Mouse (Mus musculus) ES-E14 (cell line): Measurements from ENCODE around the gene Vmn1r9.

ENCODE experiments used
- CHD2 ChIP-seq: IDR thresholded peaks from 2 replicates; pipeline ENCODE4 v1.6.1; 2014; ENCODE audit warnings: mild to moderate bottlenecking, low read depth, low read length, inconsistent platforms
- HCFC1 ChIP-seq: IDR thresholded peaks from 2 replicates; pipeline ENCODE4 v1.6.1; 2012; ENCODE audit warnings: low read length, inconsistent platforms, borderline replicate concordance; ENCODE audit not compliant: insufficient read depth
- MAFK ChIP-seq: IDR thresholded peaks from 2 replicates; pipeline ENCODE4 v1.6.1; 2014; ENCODE audit warnings: mild to moderate bottlenecking, low read depth, low read length, inconsistent platforms; ENCODE audit not compliant: insufficient read depth
- ZC3H11A ChIP-seq: IDR thresholded peaks from 2 replicates; pipeline ENCODE4 v1.6.1; 2012; ENCODE audit warnings: low read depth, mild to moderate bottlenecking, inconsistent platforms, low read length, borderline replicate concordance
- ZNF384 ChIP-seq: IDR thresholded peaks from 2 replicates; pipeline ENCODE4 v1.6.1; 2012; ENCODE audit warnings: low read depth, low read length, inconsistent platforms

DNA sequence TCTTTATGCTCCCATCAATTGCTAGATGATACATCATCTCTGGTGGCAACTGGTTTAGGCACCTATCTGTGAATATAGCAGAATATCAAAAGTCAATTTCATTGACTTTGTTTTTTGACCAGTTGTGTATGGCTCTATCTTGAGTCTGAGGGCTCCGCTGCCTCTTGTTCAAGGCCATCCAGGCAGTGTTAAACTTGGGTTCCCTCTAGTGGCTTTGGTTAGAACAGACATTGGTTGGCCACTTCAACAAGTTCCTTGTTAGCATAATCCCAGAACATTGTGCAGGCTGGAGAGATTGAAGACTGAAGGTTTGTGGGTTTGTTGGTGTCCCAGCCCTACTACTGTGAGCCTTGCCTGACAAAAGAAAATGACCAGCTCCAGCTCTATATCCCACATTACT is 39.8 kb downstream of the Vmn1r9 start:
- TF ChIP-seq CHD2 (no peak), ZNF384 (no peak), HCFC1 (no peak), ZC3H11A (no peak), MAFK (no peak)
